Mouse (Mus musculus) liver (tissue): ENCODE data around the gene Svop.

Source experiments
- DNase-seq: peaks from one replicate; pipeline ENCODE4 v3.0.0-alpha.2; 2020; ENCODE audit warnings: mixed read lengths

The Svop gene

GRCm38 (mm10) chr5:114102807-114103206 is 11.4 kb upstream of the Svop start:
- DNase-seq: no peak

- DNase-seq: no peak
Measured at GRCm38 (mm10) chr5:114101873-114102272, 10.5 kb upstream of the Svop start.

DNA sequence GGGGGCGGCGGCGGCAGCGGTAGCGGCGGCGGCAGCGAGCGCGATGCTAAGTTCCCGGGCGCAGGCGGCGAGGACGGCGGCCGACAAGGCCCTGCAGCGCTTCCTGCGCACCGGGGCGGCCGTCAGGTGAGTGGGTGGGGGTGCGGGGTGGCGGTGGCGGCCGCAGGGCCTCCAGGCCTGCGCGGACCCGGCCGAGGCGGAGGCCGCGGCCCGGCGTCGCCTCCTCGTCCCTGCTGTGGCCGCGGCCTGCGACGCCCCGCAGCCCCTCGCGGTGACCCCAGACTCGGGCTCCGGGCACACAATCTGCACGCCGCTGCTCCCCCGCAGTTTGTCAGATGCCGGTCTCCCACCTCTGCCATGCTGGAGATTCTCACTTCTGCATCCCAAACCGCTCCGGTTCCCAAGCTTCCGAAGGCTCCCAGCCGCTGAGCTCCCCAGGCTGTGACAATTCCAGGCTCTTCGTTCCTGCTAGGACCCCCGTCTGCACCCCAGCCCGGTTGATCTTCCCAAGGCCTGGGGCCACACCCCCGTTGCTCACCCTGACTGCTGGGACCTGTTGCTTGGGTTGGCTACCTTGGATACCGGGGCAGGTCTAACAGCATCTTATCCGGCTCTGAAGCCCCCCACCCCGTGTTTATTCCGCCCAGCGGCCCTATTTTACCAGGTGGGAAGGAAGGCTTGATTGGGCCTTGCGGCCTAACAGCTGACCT is 9.2 kb upstream of the Svop start:
- DNase-seq: no peak

DNA sequence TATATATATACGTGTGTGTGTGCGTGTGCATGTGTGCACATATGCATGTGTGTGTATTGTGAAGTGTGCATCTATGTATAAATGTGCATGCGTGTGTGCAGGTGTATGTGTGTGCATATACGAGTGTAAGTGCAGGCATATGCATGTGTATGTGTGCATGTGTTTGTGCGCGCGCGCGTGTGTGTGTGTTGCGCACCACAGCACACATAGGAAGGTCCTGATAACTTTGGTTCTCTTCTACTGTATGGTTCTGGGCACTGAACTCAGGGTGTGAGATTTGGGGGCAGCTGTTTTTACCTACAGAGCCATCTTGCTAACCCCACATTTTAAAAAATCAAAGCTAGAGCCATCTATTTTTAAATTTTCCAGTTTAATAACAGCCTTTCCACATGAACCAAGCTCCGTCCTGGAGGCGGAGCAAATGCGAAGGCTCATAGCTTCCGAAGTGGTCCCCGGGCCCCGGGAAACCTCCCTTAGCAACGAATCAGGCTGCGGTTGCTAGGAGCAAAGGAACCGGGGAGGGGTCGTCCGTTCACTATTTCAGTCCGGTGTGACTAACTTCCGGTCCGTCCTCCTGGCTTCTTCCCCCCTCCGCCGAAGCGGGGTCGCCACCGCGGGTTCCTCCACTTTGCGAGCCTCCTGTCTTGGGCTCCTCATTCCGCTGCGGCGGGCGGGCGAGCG is 8.5 kb upstream of the Svop start:
- peak; percentile 83 for DNase-seq

GRCm38 (mm10) chr5:114090421-114091013 is 853 bp downstream of the Svop start:
- no peak for DNase-seq

GRCm38 (mm10) chr5:114087875-114088480 is 3.4 kb downstream of the Svop start:
- DNase-seq: no peak

- no peak for DNase-seq
Measured at GRCm38 (mm10) chr5:114085501-114085900, 5.9 kb downstream of the Svop start.

GRCm38 (mm10) chr5:114077009-114077408 is 14.4 kb downstream of the Svop start:
- DNase-seq: no peak

DNA sequence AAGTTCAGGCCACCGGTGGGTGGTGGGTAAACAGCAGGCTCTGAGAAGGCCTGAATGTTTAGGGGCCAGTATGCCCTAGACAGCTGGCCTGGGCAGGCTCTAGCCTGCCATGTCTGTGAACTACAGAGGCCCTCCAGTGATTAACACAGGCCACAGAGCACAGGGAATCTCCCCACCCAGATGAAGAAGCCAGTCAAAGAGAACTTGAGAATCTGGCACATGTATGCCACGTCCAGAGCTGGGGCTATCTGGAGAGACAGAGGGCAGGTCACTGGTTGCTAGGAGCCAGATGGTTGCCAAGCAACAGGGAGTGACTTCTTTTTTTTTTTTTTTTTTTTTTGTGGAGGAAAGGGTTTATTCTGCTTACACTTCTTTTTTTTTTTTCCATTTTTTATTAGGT is 19.1 kb downstream of the Svop start:
- no peak for DNase-seq

GRCm38 (mm10) chr5:114070858-114071257 is 20.5 kb downstream of the Svop start:
- no peak for DNase-seq

GRCm38 (mm10) chr5:114067982-114068381 is 23.4 kb downstream of the Svop start:
- no peak for DNase-seq

- no peak for DNase-seq
Measured at GRCm38 (mm10) chr5:114067543-114067942, 23.8 kb downstream of the Svop start.

DNA sequence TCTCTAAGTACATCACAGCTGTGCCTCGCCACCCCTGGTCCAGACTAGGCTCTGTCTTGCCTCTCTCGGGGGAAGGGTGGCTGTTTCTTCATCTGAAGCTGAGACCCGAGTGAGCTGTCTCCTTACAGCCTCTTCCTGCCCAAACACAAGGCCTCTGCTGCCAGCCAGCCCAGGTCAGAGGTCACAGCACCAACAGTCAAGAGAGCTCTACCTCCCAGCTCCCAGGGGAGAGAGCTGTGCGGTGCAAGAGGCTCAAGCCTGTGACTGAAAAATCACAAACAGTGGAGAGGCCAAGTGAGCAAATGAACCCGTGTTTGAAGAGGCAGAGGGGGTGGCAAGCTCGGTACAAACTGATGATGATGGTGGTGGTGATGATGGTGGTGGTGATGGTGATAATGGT is 24.8 kb downstream of the Svop start:
- no peak for DNase-seq

GRCm38 (mm10) chr5:114065161-114065560 is 26.2 kb downstream of the Svop start, which contains the start of gene Usp30:
Gene Usp30, plus strand, starts transcription at chr5:114065461.
- DNase-seq: no peak

DNA sequence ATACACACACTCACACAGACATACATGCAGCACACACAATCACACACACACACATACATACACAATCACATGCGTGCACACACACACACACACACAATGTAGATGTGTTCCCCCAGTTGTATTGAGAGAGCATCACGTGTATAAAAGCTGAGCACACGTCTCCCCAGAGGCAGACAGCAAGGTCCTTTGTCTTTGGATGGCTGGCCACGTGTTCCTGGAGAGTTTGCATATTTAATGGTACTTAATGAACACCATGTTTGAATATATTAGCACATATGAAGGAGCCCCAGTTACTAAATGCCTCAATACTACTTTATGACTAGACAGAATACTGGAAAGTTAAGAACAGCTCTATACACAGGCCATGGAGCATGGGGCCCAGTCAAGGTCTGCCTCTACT is 27.4 kb downstream of the Svop start:
- no peak for DNase-seq

DNA sequence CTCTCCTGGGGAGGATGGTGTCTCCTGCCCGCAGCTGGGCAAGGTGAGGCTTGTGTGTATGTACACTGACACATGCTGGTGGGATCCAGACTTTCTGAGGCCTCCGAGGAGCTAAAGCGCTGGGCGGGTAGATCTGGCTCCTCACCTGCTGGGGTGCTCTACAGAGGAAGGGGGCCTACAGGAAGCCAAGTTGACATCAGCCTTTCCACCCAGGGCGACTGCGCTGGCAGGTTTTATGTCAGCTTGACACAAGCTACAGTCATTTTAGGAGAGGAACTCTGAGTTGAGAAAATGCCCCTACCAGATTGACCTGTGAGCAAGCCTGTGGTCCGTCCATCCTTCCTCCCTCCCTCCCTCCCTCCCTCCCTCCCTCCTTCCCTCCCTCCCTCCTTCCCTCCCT is 29.7 kb downstream of the Svop start:
- no peak for DNase-seq

DNA sequence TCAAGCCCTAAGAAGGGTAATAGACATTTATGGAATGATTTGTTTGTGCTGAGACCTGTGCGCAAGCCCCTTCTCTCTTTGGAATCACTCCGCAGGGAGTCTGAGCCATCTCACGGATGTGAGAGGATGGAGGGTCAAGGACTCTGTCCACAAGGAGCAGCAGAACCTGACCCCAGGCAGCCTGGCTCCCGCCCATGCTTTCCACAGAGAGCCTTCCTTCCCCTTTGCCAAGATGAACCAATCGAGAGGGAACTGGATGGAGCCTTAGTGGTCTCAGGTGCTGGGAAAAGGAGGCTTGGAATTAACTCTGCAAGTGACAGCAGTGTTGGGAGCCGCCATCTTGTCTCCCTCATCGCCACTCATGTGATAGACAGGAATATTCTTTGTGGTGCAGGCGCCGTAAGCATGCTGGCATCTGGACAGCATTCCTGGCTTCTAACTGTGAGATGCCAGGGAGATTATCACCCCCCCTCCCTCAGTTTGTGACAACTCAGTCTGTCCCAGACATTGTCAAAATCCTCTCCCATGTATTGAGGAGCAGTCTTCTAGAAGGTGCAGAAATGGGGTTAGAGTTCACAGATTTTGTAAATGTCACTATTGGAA is 34.1 kb downstream of the Svop start:
- DNase-seq: no peak

DNA sequence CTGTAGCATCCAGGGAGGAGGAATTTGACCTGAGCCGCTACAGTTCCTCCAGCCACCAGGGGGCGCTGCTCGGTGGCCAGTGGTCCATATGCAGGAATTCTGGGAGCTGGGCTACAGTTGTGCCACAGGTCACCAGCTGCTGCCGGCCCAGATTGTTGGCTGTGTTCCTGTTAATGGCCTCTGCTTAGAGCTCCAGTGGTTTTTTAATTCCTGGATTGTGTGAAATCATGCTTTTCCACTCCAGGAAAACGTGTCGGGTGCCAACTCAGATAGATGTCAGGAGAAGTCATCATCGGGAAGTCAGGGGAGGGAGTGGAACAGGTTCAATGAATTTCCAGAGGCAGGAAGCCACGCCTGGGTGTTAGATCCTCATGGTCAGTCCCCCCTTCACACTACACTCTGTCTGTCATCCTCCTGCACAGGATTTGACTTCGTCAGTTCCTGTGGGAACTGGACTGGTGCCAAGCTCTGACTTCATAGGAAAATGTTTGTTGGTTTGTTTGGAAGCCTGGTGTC is 39.1 kb downstream of the Svop start:
- peak; percentile 68 for DNase-seq

DNA sequence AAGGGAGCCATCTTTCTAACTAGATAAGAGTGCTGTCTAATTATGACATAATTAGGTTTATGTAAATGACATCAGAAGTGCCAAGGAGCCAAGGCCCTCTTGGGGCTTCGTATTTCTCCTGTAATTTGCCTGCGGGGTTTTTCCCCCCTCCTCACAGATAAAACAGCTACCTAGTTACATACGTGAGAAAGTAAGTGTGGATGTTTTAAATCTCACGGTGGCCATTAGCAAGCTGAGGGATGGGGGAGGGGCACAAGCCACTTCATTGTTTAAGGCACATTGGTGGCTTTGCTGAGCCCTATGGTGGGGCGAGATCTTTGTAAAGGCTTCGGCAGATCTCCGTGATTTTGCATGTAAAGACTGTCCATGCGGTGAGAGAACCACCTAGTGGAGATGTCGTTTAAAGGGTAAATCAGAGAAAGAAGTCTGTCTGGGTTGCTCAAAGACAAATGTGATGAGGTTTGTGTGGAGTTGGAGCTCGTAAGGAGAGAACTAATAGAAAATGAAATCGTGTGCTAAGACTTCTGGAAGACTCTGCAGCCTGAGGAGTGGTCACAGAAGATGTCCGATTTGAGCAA is 42.5 kb downstream of the Svop start:
- DNase-seq: no peak

- DNase-seq: no peak
Measured at GRCm38 (mm10) chr5:114047182-114047581, 44.2 kb downstream of the Svop start.

- DNase-seq: no peak
Measured at GRCm38 (mm10) chr5:114046604-114047003, 44.8 kb downstream of the Svop start.

GRCm38 (mm10) chr5:114046151-114046550 is 45.2 kb downstream of the Svop start:
- no peak for DNase-seq

- DNase-seq: no peak
Measured at GRCm38 (mm10) chr5:114045134-114045533, 46.2 kb downstream of the Svop start.
